Mouse (Mus musculus): Measurements from ENCODE around the gene Zfp39. TPM values are rescaled to one million over a fixed set of nuclear protein-coding genes. Genes with fewer than 3 reads are reported as not detected.

Zfp39 gene
- polyA plus RNA-seq (2021; fragmentation: Nextera tagmentation) = 6.0 and 6.7 TPM in 2 replicates
- long read RNA-seq, experiment 1, transcript Zfp39-201 (5 exons, 3,890 nt) = major isoform, 7 of 14 reads
- long read RNA-seq, experiment 1, partial matches to known transcripts = 0 of 14 reads
- long read RNA-seq, experiment 1, other reads (novel, unspliced or antisense) = 7 of 14 reads
- long read RNA-seq, experiment 2, transcript Zfp39-201 (5 exons, 3,890 nt) = major isoform, 54 of 59 reads
- long read RNA-seq, experiment 2, partial matches to known transcripts = 2 of 59 reads
- long read RNA-seq, experiment 2, other reads (novel, unspliced or antisense) = 3 of 59 reads

GRCm38 (mm10) chr11:58903511-58904409 lies at the start of gene Zfp39:
TSS of gene Zfp39 (minus strand) at chr11:58904225.

GRCm38 (mm10) chr11:58948542-58949479 lies 44.8 kb upstream of the Zfp39 start, which contains the start of gene Hist3h2ba:
TSS of gene Hist3h2ba (plus strand) at chr11:58948920.

DNA sequence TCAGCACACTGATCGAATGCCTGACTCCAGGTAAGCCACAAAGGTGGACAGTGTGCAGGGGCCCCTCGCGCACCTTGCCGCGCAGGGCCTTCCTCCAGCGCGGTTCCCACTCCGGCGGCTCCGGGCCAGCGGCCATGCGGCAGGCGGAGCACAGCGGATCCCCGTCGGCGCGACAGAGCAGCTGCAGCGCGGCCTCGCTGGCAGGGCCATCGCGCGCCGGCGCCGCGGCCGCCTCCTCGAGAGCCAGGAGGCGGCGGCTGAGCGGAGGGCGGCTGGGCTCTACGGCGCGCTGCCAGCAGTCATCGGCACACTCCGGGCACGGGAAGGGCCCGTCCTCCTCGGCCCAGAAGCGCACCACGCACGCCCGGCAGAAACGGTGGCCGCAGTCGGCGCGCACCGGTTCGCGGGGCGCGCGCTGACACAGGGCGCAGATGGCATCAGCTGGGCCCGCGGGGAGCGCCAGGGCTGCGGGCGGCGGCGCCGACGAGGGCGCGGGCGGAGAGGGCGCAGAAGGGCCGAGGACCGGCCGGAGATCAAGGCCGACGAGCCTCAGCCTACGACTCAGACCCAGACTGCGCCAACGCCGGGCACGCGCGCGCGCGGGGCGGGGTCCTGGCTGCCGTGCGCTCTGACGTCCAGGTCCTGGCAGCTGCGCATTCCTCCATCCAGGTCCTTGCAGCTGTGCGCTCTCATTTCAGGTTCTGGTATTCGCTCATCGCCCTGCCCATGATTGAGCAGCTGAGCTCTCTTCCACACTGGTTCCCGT lies 34.5 kb upstream of the Zfp39 start, which contains the start of gene Rnf187:
TSS of gene Rnf187 (minus strand) at position 595 of the 766 bp plus-strand sequence.

GRCm38 (mm10) chr11:58917745-58918366 lies 13.8 kb upstream of the Zfp39 start, which contains the start of gene Btnl10:
TSS of gene Btnl10 (plus strand) at chr11:58917908.

GRCm38 (mm10) chr11:58867039-58867953 lies 36.7 kb downstream of the Zfp39 start, which contains the start of gene 2810021J22Rik:
TSS of gene 2810021J22Rik (plus strand) at chr11:58867216.

GRCm38 (mm10) chr11:58846919-58847461 lies 57.0 kb downstream of the Zfp39 start, which contains the start of gene Gm12258:
TSS of gene Gm12258 (plus strand) at chr11:58847158.

DNA sequence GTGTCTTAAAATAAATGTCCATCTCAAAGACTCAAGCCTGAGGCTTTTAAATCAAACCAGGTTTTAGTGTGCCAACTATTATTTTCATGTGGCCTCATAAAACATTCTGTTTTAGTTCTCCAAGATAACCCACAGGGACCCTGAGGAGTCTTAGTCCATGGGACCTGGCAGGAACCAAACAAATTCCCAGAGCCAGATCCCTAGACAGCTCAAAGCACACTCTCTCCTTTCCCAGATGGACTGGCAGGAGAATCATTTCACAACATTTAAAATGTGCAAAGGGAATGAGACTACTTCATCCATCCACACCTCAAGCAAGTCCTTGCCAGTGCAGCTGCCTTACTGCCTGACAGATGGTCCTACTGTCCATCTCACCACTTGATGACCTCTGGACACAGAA lies 65.1 kb downstream of the Zfp39 start, which contains the start of gene Olfr311:
TSS of gene Olfr311 (plus strand) at position 301 of the 400 bp plus-strand sequence.

Other genes starting within 250 kb of the Zfp39 start
- gene Olfr322, start 245.4 kb downstream of the Zfp39 start, polyA plus RNA-seq (2021; fragmentation: Nextera tagmentation) = not detected in 2 replicates
- gene Olfr320, start 223.1 kb downstream of the Zfp39 start, polyA plus RNA-seq (2021; fragmentation: Nextera tagmentation) = not detected in 2 replicates
- not detected in 2 replicates for gene Olfr319, start 205.1 kb downstream of the Zfp39 start, polyA plus RNA-seq (2021; fragmentation: Nextera tagmentation)
- gene Olfr318, start 180.2 kb downstream of the Zfp39 start, polyA plus RNA-seq (2021; fragmentation: Nextera tagmentation) = not detected in 2 replicates
- gene Olfr317, start 165.0 kb downstream of the Zfp39 start, polyA plus RNA-seq (2021; fragmentation: Nextera tagmentation) = 0.09 and 0.13 TPM in 2 replicates
- 0.67 and 0.89 TPM in 2 replicates for gene Olfr316, start 151.5 kb downstream of the Zfp39 start, polyA plus RNA-seq (2021; fragmentation: Nextera tagmentation)
- gene Olfr315, start 131.0 kb downstream of the Zfp39 start, polyA plus RNA-seq (2021; fragmentation: Nextera tagmentation) = not detected in 2 replicates
- gene Olfr314, start 121.3 kb downstream of the Zfp39 start, polyA plus RNA-seq (2021; fragmentation: Nextera tagmentation) = not detected in 2 replicates
- gene Fam183b, start 102.3 kb downstream of the Zfp39 start, polyA plus RNA-seq (2021; fragmentation: Nextera tagmentation) = 28.9 and 30.2 TPM in 2 replicates
- not detected in 2 replicates for gene Olfr313, start 89.2 kb downstream of the Zfp39 start, polyA plus RNA-seq (2021; fragmentation: Nextera tagmentation)
- gene Olfr312, start 75.0 kb downstream of the Zfp39 start, polyA plus RNA-seq (2021; fragmentation: Nextera tagmentation) = not detected in 2 replicates
- gene Olfr311, start 65.0 kb downstream of the Zfp39 start, polyA plus RNA-seq (2021; fragmentation: Nextera tagmentation) = not detected in 2 replicates
- gene Gm12258, start 57.1 kb downstream of the Zfp39 start, polyA plus RNA-seq (2021; fragmentation: Nextera tagmentation) = 3.5 and 3.9 TPM in 2 replicates
- gene 2810021J22Rik, start 37.0 kb downstream of the Zfp39 start, polyA plus RNA-seq (2021; fragmentation: Nextera tagmentation) = 3.4 and 4.0 TPM in 2 replicates
- not detected in 2 replicates for gene Btnl10, start 13.7 kb upstream of the Zfp39 start, polyA plus RNA-seq (2021; fragmentation: Nextera tagmentation)
- gene Rnf187, start 34.7 kb upstream of the Zfp39 start, polyA plus RNA-seq (2021; fragmentation: Nextera tagmentation) = 359 and 481 TPM in 2 replicates
- 23.0 and 26.4 TPM in 2 replicates for gene Hist3h2ba, start 44.7 kb upstream of the Zfp39 start, polyA plus RNA-seq (2021; fragmentation: Nextera tagmentation)
- gene Hist3h2a, start 50.5 kb upstream of the Zfp39 start, polyA plus RNA-seq (2021; fragmentation: Nextera tagmentation) = 89.8 and 93.1 TPM in 2 replicates
- 4.6 and 5.0 TPM in 2 replicates for gene Trim17, start 50.5 kb upstream of the Zfp39 start, polyA plus RNA-seq (2021; fragmentation: Nextera tagmentation)
- gene Trim11, start 73.9 kb upstream of the Zfp39 start, polyA plus RNA-seq (2021; fragmentation: Nextera tagmentation) = 10.9 and 12.4 TPM in 2 replicates
- gene Obscn, start 232.2 kb upstream of the Zfp39 start, polyA plus RNA-seq (2021; fragmentation: Nextera tagmentation) = 0.41 and 0.49 TPM in 2 replicates

All from layer of hippocampus, adult 6 months (tissue).